Mouse (Mus musculus): ENCODE data around the gene Mrpl30.

DNA sequence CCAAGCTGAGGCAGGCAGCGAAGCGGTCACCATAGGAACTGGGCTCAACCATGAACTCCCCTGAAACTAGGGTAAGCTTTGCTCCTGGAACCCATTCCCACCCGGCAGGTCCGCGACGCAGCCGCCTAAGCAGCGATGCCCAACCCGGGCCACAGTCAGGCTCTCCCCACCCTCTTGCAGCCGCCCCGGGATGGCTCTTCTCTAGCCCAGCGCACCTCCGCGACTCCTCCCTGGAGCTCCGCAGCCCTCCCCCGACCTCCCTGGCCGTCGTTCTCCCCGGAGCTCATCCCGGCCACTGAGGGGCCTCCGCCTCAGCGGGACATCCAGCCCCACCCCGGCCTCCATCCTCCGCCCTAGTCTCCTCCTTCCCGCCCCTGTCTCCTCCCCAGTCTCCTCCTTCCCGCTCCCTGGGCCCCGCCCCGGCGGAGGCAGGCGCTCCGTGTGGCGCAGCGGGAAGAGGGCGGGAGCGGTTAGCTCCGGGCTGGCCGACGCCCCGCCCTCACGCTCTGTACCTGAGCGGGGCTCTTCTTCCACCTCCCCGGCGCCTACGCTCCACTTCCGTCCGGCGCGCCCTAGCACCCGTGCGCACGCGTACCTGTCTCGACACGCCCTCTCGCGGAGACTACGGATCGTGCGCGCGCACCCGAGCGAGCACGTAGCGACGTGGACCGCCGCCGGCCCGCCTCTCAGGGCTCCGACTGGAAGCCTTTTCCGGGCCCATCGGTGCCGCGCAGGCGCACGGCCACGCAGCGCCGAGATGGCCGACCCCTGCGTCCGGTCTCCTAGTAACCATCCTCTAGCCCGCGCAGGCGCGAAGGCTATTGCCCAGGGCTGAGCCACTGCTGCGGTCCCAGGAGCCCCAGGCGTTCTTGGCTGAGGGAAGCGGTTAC lies 25.5 kb upstream of the Mrpl30 start:
- TF ChIP-seq TAL1 (IDR thresholded peaks at IDR 0.05; ENCODE audit: low read length) (no peak), GATA1 (IDR thresholded peaks at IDR 0.05; ENCODE audit: low read length) (no peak)
